8 mouse cellular contexts compared by ENCODE assay signal in the genomic region with DNA sequence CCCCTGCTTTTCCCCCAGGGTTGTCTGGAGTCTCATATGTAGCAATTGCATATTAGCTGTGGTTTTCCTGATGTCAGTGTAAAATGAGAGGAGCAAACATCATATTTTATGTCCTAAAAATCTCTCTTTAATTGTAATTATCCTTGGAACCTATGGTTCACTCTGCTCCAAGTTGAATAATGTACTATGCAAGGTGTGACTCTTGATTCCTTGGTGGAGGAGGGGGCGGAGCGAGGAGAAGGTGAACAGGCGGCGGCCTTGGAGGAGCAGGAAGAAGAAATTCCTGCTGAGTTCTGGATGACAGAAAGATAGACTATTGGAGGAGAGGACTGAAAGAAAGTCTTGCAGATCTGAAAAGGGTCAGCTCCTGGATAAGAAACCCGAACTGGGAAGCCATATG.
A peak's percentile ranks its signal among the peaks of the same experiment; 100 is the strongest.
DNase-seq lines count a peak whose midpoint lies in the region; ATAC-seq and TF ChIP-seq lines count a peak whose summit lies in the region.
"Not testable (repeated sequence)": the region's sequence is repeated elsewhere in the genome, so short reads cannot be mapped to it uniquely, and the experiment has no call there.

No protein-coding gene starts in this region.

- in situ Hi-C loops in CH12.LX (cut with MboI; ENCODE audit: low pct_ligation_motif_present, low pct_unique_long_range_greater_than_20kb, low sequenced_read_pairs): not testable (repeated sequence)

- TF ChIP-seq EP300 in CH12.LX (IDR thresholded peaks at IDR 0.05; ENCODE audit: low read length); liver, postnatal 0 days (IDR thresholded peaks at IDR 0.05; ENCODE audit: low read depth): not testable (repeated sequence)

- not testable (repeated sequence) for ATAC-seq in embryonic facial prominence, embryonic 15.5 days (ENCODE audit: insufficient number of reproducible peaks, low FRiP score, low TSS enrichment, low read depth); hindbrain, embryonic 15.5 days (ENCODE audit: low FRiP score, low read depth); liver, postnatal 0 days; midbrain, embryonic 14.5 days (ENCODE audit: low FRiP score, low TSS enrichment); stomach, embryonic 14.5 days (ENCODE audit: insufficient number of reproducible peaks, insufficient read depth, low FRiP score, low read depth)

- H3K9me3 ChIP-seq in CH12.LX (replicated peaks; ENCODE audit: low read length); embryonic facial prominence, embryonic 15.5 days (replicated peaks); heart, embryonic 10.5 days; hindbrain, embryonic 15.5 days; liver, postnatal 0 days (ENCODE audit: low read length); midbrain, embryonic 14.5 days (ENCODE audit: control insufficient read depth, low read length); stomach, embryonic 14.5 days (ENCODE audit: control insufficient read depth, low read depth, low read length): not testable (repeated sequence)

- H3K4me3 ChIP-seq in CH12.LX (replicated peaks in 1 of 3; ENCODE audit: low read depth in 2 of 3, low read length in 2 of 3, poor library complexity in 1 of 3): peak overlapping the region in 2 of 3 experiments; percentile 34 to 96
- H3K4me3 ChIP-seq in embryonic facial prominence, embryonic 15.5 days (replicated peaks): peak overlapping the region; percentile 65
- H3K4me3 ChIP-seq in heart, embryonic 10.5 days: peak overlapping the region; percentile 68
- H3K4me3 ChIP-seq in hindbrain, embryonic 15.5 days: peak overlapping the region; percentile 59
- H3K4me3 ChIP-seq in left cerebral cortex, adult 2 months: peak overlapping the region; percentile 39
- peak overlapping the region; percentile 65 for H3K4me3 ChIP-seq in liver, postnatal 0 days (ENCODE audit: low read depth, low read length)
- H3K4me3 ChIP-seq in midbrain, embryonic 14.5 days (replicated peaks; ENCODE audit: low read depth, low read length): peak overlapping the region; percentile 48
- H3K4me3 ChIP-seq in stomach, embryonic 14.5 days (ENCODE audit: low read depth, low read length): peak overlapping the region; percentile 53

- H3K27me3 ChIP-seq in CH12.LX (replicated peaks); embryonic facial prominence, embryonic 15.5 days; heart, embryonic 10.5 days (ENCODE audit: insufficient read depth, poor library complexity, severe bottlenecking); hindbrain, embryonic 15.5 days; liver, postnatal 0 days (ENCODE audit: insufficient read depth, low read length); midbrain, embryonic 14.5 days (ENCODE audit: control insufficient read depth, insufficient read depth, low read length); stomach, embryonic 14.5 days (ENCODE audit: control insufficient read depth, insufficient read depth, low read length): not testable (repeated sequence)

- TF ChIP-seq RAD21 in CH12.LX (IDR thresholded peaks at IDR 0.05; ENCODE audit: low read depth, low read length): not testable (repeated sequence)

- H3K79me2 ChIP-seq in CH12.LX (replicated peaks; ENCODE audit: control insufficient read depth, extremely low read depth, insufficient read depth, poor library complexity, severe bottlenecking): not testable (repeated sequence)

- H3K27ac ChIP-seq in CH12.LX (ENCODE audit: insufficient read depth, low read depth); embryonic facial prominence, embryonic 15.5 days (replicated peaks); heart, embryonic 10.5 days; hindbrain, embryonic 15.5 days (replicated peaks); left cerebral cortex, adult 2 months; liver, postnatal 0 days (ENCODE audit: low read depth); midbrain, embryonic 14.5 days (replicated peaks; ENCODE audit: low read depth, low read length); stomach, embryonic 14.5 days (ENCODE audit: low read length): not testable (repeated sequence)

- dilution Hi-C loops in CH12.LX (cut with MboI; ENCODE audit: extremely low pct_ligation_motif_present, extremely low pct_unique_long_range_greater_than_20kb, low sequenced_read_pairs): not testable (repeated sequence)

- not testable (repeated sequence) for TF ChIP-seq POLR2A in CH12.LX (IDR thresholded peaks at IDR 0.05; ENCODE audit: low read depth, low read length)

- TF ChIP-seq CTCF in CH12.LX (conservative IDR thresholded peaks at IDR 0.05 in 1 of 2, IDR thresholded peaks at IDR 0.05 in 1 of 2; ENCODE audit: low read depth in 2 of 2, low read length in 2 of 2); left cerebral cortex, adult 2 months (IDR thresholded peaks at IDR 0.05); liver, postnatal 0 days (IDR thresholded peaks at IDR 0.05; ENCODE audit: low read depth): not testable (repeated sequence)

- not testable (repeated sequence) for H3K9ac ChIP-seq in CH12.LX (ENCODE audit: insufficient read depth, low read depth); embryonic facial prominence, embryonic 15.5 days; liver, postnatal 0 days (replicated peaks); midbrain, embryonic 14.5 days (replicated peaks; ENCODE audit: low read length); stomach, embryonic 14.5 days (replicated peaks; ENCODE audit: low read depth, low read length)
- peak overlapping the region; percentile 49; the same call in 1 of the 2 replicates for H3K9ac ChIP-seq in hindbrain, embryonic 15.5 days

- WGBS in embryonic facial prominence, embryonic 15.5 days: 27% methylated on average over 5 of the region's 5 CpGs
- WGBS in heart, embryonic 10.5 days: 35% methylated on average over 5 of the region's 5 CpGs
- WGBS in hindbrain, embryonic 15.5 days: 35% methylated on average over 5 of the region's 5 CpGs
- 31% methylated on average over 5 of the region's 5 CpGs for WGBS in liver, postnatal 0 days (ENCODE audit: insufficient replicate concordance)
- WGBS in midbrain, embryonic 14.5 days: 22% methylated on average over 5 of the region's 5 CpGs
- 24% methylated on average over 5 of the region's 5 CpGs for WGBS in stomach, embryonic 14.5 days

- H3K4me1 ChIP-seq in CH12.LX (ENCODE audit: control insufficient read depth in 1 of 2, insufficient read depth in 2 of 2); embryonic facial prominence, embryonic 15.5 days; heart, embryonic 10.5 days; hindbrain, embryonic 15.5 days (replicated peaks); liver, postnatal 0 days (ENCODE audit: insufficient read depth); midbrain, embryonic 14.5 days (ENCODE audit: control insufficient read depth, insufficient read depth, low read length); stomach, embryonic 14.5 days (ENCODE audit: control insufficient read depth, insufficient read depth, low read length): not testable (repeated sequence)

- peak overlapping the region; percentile 65 for H3K4me2 ChIP-seq in CH12.LX (ENCODE audit: insufficient read depth, low read depth, poor library complexity, severe bottlenecking)
- H3K4me2 ChIP-seq in embryonic facial prominence, embryonic 15.5 days (replicated peaks): peak overlapping the region; percentile 51
- peak overlapping the region; percentile 65 for H3K4me2 ChIP-seq in hindbrain, embryonic 15.5 days
- peak overlapping the region; percentile 71; the same call in 1 of the 2 replicates for H3K4me2 ChIP-seq in liver, postnatal 0 days (ENCODE audit: low read depth, low read length)
- peak overlapping the region; percentile 52 for H3K4me2 ChIP-seq in midbrain, embryonic 14.5 days (ENCODE audit: low read length)
- H3K4me2 ChIP-seq in stomach, embryonic 14.5 days (replicated peaks; ENCODE audit: low read depth, low read length): peak overlapping the region; percentile 42; the same call in 1 of the 2 replicates

- H3K36me3 ChIP-seq in CH12.LX (replicated peaks in 1 of 2; ENCODE audit: control insufficient read depth in 1 of 2, insufficient read depth in 1 of 2, low read length in 1 of 2); embryonic facial prominence, embryonic 15.5 days; heart, embryonic 10.5 days; hindbrain, embryonic 15.5 days; liver, postnatal 0 days (replicated peaks; ENCODE audit: insufficient read depth, low read length); midbrain, embryonic 14.5 days (ENCODE audit: control insufficient read depth, insufficient read depth, low read length); stomach, embryonic 14.5 days (ENCODE audit: control insufficient read depth, insufficient read depth, low read length): not testable (repeated sequence)

- DNase-seq in CH12.LX (ENCODE audit: extremely low read depth); heart, embryonic 10.5 days (ENCODE audit: low spot score); left cerebral cortex, adult 2 months (ENCODE audit: extremely low spot score in 1 of 2, low spot score in 2 of 2); liver, postnatal 0 days; midbrain, embryonic 14.5 days: not testable (repeated sequence)

- intact Hi-C loops in left cerebral cortex, adult 2 months (cut with DNase I): not testable (repeated sequence)
